Mouse (Mus musculus) heart, embryonic 13.5 days (tissue): ENCODE data around the gene Mrvi1. TPM values are rescaled to one million over a fixed set of nuclear protein-coding genes. Genes with fewer than 3 reads are reported as not detected.

Experiments
- ATAC-seq: fragments of 200-750 bp; cut with Nextera tagmentation; 2 replicates; pipeline ENCODE4 v1.8.0; 2017; ENCODE audit warnings: moderate TSS enrichment; ENCODE audit not compliant: insufficient number of reproducible peaks, low FRiP score, low TSS enrichment; ENCODE audit errors: extremely low read depth
- H3K27ac ChIP-seq: fragments of 300-500 bp; sonication (generic); replicated peaks from 2 replicates; pipeline ENCODE4 v1.5.1; 2015; ENCODE audit warnings: moderate library complexity, mild to moderate bottlenecking, inconsistent platforms
- H3K27me3 ChIP-seq: fragments of 300-500 bp; sonication (generic); replicated peaks from 2 replicates; pipeline ENCODE4 v1.6.1; 2015; ENCODE audit warnings: mild to moderate bottlenecking, inconsistent platforms
- H3K36me3 ChIP-seq: fragments of 300-500 bp; sonication (generic); 2 replicates; pipeline ENCODE4 v1.6.1; 2015; ENCODE audit warnings: mild to moderate bottlenecking, inconsistent platforms
- H3K4me1 ChIP-seq: fragments of 300-500 bp; sonication (generic); 2 replicates; pipeline ENCODE4 v1.6.1; 2015; ENCODE audit warnings: inconsistent platforms
- H3K4me2 ChIP-seq: fragments of 300-500 bp; sonication (generic); 2 replicates; pipeline ENCODE4 v1.6.1; 2015; ENCODE audit warnings: inconsistent platforms, mild to moderate bottlenecking, moderate library complexity
- H3K4me3 ChIP-seq: fragments of 300-500 bp; sonication (generic); 2 replicates; pipeline ENCODE4 v1.5.1; 2015; ENCODE audit warnings: moderate library complexity, mild to moderate bottlenecking, inconsistent platforms
- H3K9ac ChIP-seq: fragments of 300-500 bp; sonication (generic); 2 replicates; pipeline ENCODE4 v1.6.1; 2015; ENCODE audit warnings: inconsistent platforms, mild to moderate bottlenecking, moderate library complexity
- H3K9me3 ChIP-seq: fragments of 300-500 bp; sonication (generic); 2 replicates; pipeline ENCODE4 v1.6.1; 2016; ENCODE audit warnings: inconsistent platforms
- WGBS: fragments of 180-500 bp; shearing (Covaris S2); methylation state at CpG from one replicate; pipeline ENCODE4 v1.1.7; 2015; ENCODE audit warnings: mixed read lengths; 5-methylcytosine and 5-hydroxymethylcytosine counted together
- polyA plus RNA-seq: library from polyadenylated mRNA; unstranded; fragments of >200 nt; fragmentation: Nextera tagmentation; extraction: Ambion mirVana; gene quantifications from 2 replicates; pipeline ENCODE4 v1.2.1, GENCODE M21; 2015

The Mrvi1 gene
- polyA plus RNA-seq, 1 experiment from 2014 or later, result 5.3 TPM

- H3K4me1 ChIP-seq, result peaks cover 59% of the 10 kb centered on the region
- H3K4me3 ChIP-seq, result no peak overlapping the region
- no peak overlapping the region for H3K4me2 ChIP-seq
- H3K27me3 ChIP-seq, result no peaks in the 10 kb centered on the region
- H3K9me3 ChIP-seq, result no peaks in the 10 kb centered on the region
- H3K9ac ChIP-seq, result no peak overlapping the region
- no peaks in the 10 kb centered on the region for H3K36me3 ChIP-seq
- WGBS, result 72% methylated on average over 6 of the region's 6 CpGs
- no peak overlapping the region for H3K27ac ChIP-seq
- no peak for ATAC-seq
These were observed 28.0 kb downstream of the Mrvi1 start for GRCm38 (mm10) chr7:110954072-110954858.

GRCm38 (mm10) chr7:110953210-110953609 is 29.1 kb downstream of the Mrvi1 start:
- WGBS, result 42% methylated on average over 1 of the region's 1 CpGs

GRCm38 (mm10) chr7:110950621-110950925 is 31.7 kb downstream of the Mrvi1 start:
- Histone ChIP-seq H3K36me3 (no peaks in the 10 kb centered on the region), H3K4me3 (no peak overlapping the region), H3K27ac (no peak overlapping the region; the same call in 1 of the 2 replicates), H3K9me3 (no peaks in the 10 kb centered on the region), H3K9ac (no peak overlapping the region), H3K27me3 (no peaks in the 10 kb centered on the region), H3K4me2 (no peak overlapping the region), H3K4me1 (peaks cover 43% of the 10 kb centered on the region)
- no peak for ATAC-seq

More at GRCm38 (mm10) chr7:110953210-110953609, 29.1 kb downstream of the Mrvi1 start:
- H3K4me2 ChIP-seq, result no peak overlapping the region
- H3K4me3 ChIP-seq, result no peak overlapping the region
- no peaks in the 10 kb centered on the region for H3K9me3 ChIP-seq
- no peaks in the 10 kb centered on the region for H3K27me3 ChIP-seq
- peaks cover 57% of the 10 kb centered on the region for H3K4me1 ChIP-seq
- H3K36me3 ChIP-seq, result no peaks in the 10 kb centered on the region
- H3K27ac ChIP-seq, result no peak overlapping the region; the same call in 1 of the 2 replicates
- no peak for ATAC-seq
- H3K9ac ChIP-seq, result no peak overlapping the region

- H3K9me3 ChIP-seq, result no peaks in the 10 kb centered on the region
- no peak overlapping the region for H3K9ac ChIP-seq
- no peaks in the 10 kb centered on the region for H3K36me3 ChIP-seq
- no peak for ATAC-seq
- no peaks in the 10 kb centered on the region for H3K27me3 ChIP-seq
- 59% methylated on average over 13 of the region's 13 CpGs for WGBS
- H3K27ac ChIP-seq, result no peak overlapping the region
- H3K4me1 ChIP-seq, result peaks cover 40% of the 10 kb centered on the region
- H3K4me3 ChIP-seq, result no peak overlapping the region
- no peak overlapping the region for H3K4me2 ChIP-seq
These were observed 32.3 kb downstream of the Mrvi1 start for GRCm38 (mm10) chr7:110949785-110950620.

GRCm38 (mm10) chr7:110948579-110948978 is 33.7 kb downstream of the Mrvi1 start:
- ATAC-seq, result no peak
- H3K4me2 ChIP-seq, result no peak overlapping the region
- no peaks in the 10 kb centered on the region for H3K36me3 ChIP-seq
- H3K27me3 ChIP-seq, result no peaks in the 10 kb centered on the region
- H3K4me1 ChIP-seq, result peaks cover 37% of the 10 kb centered on the region
- H3K27ac ChIP-seq, result no peak overlapping the region
- H3K9me3 ChIP-seq, result no peaks in the 10 kb centered on the region
- no peak overlapping the region for H3K9ac ChIP-seq
- WGBS, result 59% methylated on average over 3 of the region's 3 CpGs
- no peak overlapping the region for H3K4me3 ChIP-seq

- peaks cover 28% of the 10 kb centered on the region for H3K4me1 ChIP-seq
- no peak overlapping the region for H3K27ac ChIP-seq
- H3K9me3 ChIP-seq, result no peaks in the 10 kb centered on the region
- H3K36me3 ChIP-seq, result no peaks in the 10 kb centered on the region
- H3K4me3 ChIP-seq, result no peak overlapping the region
- WGBS, result 77% methylated on average over 6 of the region's 6 CpGs
- no peak for ATAC-seq
- H3K9ac ChIP-seq, result no peak overlapping the region
- H3K27me3 ChIP-seq, result no peaks in the 10 kb centered on the region
- H3K4me2 ChIP-seq, result no peak overlapping the region
These were observed 34.6 kb downstream of the Mrvi1 start for GRCm38 (mm10) chr7:110947616-110948015.

GRCm38 (mm10) chr7:110946731-110947130 is 35.5 kb downstream of the Mrvi1 start:
- no peak overlapping the region for H3K27ac ChIP-seq
- no peak overlapping the region for H3K4me3 ChIP-seq
- H3K4me2 ChIP-seq, result no peak overlapping the region
- WGBS, result 73% methylated on average over 6 of the region's 6 CpGs
- H3K36me3 ChIP-seq, result no peaks in the 10 kb centered on the region
- no peaks in the 10 kb centered on the region for H3K27me3 ChIP-seq
- ATAC-seq, result no peak
- no peaks in the 10 kb centered on the region for H3K9me3 ChIP-seq
- H3K9ac ChIP-seq, result no peak overlapping the region
- H3K4me1 ChIP-seq, result peaks cover 32% of the 10 kb centered on the region

- no peaks in the 10 kb centered on the region for H3K9me3 ChIP-seq
- peaks cover 22% of the 10 kb centered on the region for H3K4me1 ChIP-seq
- no peak overlapping the region for H3K4me3 ChIP-seq
- no peak for ATAC-seq
- 84% methylated on average over 5 of the region's 5 CpGs for WGBS
- H3K9ac ChIP-seq, result no peak overlapping the region
- no peak overlapping the region for H3K4me2 ChIP-seq
- H3K27me3 ChIP-seq, result no peaks in the 10 kb centered on the region
- no peak overlapping the region for H3K27ac ChIP-seq
- no peaks in the 10 kb centered on the region for H3K36me3 ChIP-seq
These were observed 37.9 kb downstream of the Mrvi1 start for GRCm38 (mm10) chr7:110944321-110944720.

- Histone ChIP-seq H3K4me1 (peaks cover 17% of the 10 kb centered on the region), H3K27me3 (no peaks in the 10 kb centered on the region), H3K4me2 (no peak overlapping the region), H3K9ac (0 out of 2 replicates have a peak overlapping the region, but pooled peaks have one; percentile 26), H3K9me3 (no peaks in the 10 kb centered on the region), H3K36me3 (no peaks in the 10 kb centered on the region), H3K4me3 (no peak overlapping the region), H3K27ac (peak overlapping the region; percentile 63)
- no peak for ATAC-seq
- WGBS, result 54% methylated on average over 6 of the region's 6 CpGs
These were observed 40.3 kb downstream of the Mrvi1 start for GRCm38 (mm10) chr7:110941701-110942530.

GRCm38 (mm10) chr7:110941116-110941521 is 41.1 kb downstream of the Mrvi1 start:
- Histone ChIP-seq H3K4me3 (no peak overlapping the region), H3K9ac (no peak overlapping the region), H3K9me3 (no peaks in the 10 kb centered on the region), H3K27me3 (no peaks in the 10 kb centered on the region), H3K4me1 (peaks cover 17% of the 10 kb centered on the region), H3K36me3 (no peaks in the 10 kb centered on the region), H3K4me2 (no peak overlapping the region), H3K27ac (peak overlapping the region; percentile 63)
- no peak for ATAC-seq
- WGBS, result 41% methylated on average over 4 of the region's 4 CpGs
